Mouse (Mus musculus): Measurements from ENCODE around the gene Dynlt1a. TPM values are rescaled to one million over a fixed set of nuclear protein-coding genes. Genes with fewer than 3 reads are reported as not detected.

The Dynlt1a gene
- polyA plus RNA-seq (2014; fragmentation: Illumina TruSeq; extraction: RNeasy Lipid Tissue Mini Kit (QIAGEN cat#74804); ENCODE audit: low replicate concordance): 6.1 TPM

DNA sequence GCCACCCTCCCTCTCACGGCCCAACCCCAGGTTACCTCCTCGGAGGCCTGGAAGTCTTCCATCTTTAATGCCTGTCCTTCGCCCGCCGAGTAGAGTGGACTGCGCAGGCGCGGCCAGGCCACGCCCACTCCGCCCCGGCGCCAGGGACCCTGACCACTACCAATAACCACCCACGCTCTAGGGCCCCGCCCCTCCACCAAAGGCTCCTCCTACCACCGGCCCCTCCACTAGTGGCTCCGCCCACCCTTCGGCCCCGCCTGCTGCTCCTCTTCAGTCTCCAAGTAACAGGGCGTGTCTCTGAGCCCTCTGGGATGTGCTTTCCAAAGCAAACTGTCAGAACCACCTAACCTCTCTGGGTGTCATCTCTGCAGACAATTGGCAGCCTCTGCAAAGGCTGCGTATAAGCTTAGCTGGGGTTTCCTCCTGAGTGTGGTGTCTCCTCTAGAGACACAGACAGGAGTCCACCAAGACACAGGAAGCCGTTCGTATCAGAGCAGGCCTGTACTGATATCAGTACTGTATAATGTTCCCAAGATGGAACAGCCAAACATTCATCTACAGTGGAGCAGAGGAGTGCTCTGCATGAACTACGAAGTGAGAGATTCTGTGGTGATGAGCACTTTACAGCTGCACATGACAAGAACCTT is at the start of gene Dynlt1a:
Gene Dynlt1a (minus strand): TSS at position 162 of the 647 bp plus-strand sequence.

DNA sequence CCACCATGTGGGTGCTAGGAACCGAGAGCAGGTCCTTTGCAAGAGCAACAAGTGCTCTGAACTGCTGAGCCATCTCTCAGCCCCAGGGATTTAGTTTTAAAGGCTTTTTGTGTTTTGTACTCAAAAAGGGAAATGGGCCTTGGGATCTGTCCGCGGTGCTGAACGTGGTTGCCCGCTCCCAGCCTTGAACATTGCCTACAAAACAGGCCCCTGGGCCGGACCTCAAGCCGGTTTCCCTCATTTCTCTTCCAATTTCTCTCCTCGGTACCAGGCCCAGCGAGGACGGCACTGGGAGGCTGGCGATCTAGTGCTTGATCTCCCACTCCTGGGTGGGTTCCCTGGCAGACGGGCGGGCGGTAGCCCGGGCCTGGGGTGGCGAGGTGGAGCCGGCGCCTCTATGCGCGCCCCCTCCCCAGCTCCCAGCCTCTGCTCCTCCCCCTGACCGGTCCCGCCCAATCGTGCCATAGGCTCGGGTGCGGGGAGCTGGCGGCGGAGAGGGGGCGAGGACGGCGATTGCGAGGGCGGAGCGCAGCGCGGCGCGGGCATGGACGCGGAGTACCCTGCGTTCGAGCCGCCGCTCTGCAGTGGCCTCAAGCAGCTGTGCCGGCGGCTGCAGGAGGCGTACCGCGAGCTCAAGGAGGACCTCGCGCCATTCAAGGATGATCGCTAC is 60.8 kb downstream of the Dynlt1a start, which contains the start of gene Tmem181a:
Gene Tmem181a (plus strand): TSS at position 461 of the 670 bp plus-strand sequence.

Other genes with a start within 250 kb of the Dynlt1a start
- 2.9 TPM for gene Serac1, start 237.8 kb downstream of the Dynlt1a start, polyA plus RNA-seq (2014; fragmentation: Illumina TruSeq; extraction: RNeasy Lipid Tissue Mini Kit (QIAGEN cat#74804); ENCODE audit: low replicate concordance)
- 26.5 TPM for gene Gtf2h5, start 237.7 kb downstream of the Dynlt1a start, polyA plus RNA-seq (2014; fragmentation: Illumina TruSeq; extraction: RNeasy Lipid Tissue Mini Kit (QIAGEN cat#74804); ENCODE audit: low replicate concordance)
- 55.1 TPM for gene Tulp4, start 211.1 kb downstream of the Dynlt1a start, polyA plus RNA-seq (2014; fragmentation: Illumina TruSeq; extraction: RNeasy Lipid Tissue Mini Kit (QIAGEN cat#74804); ENCODE audit: low replicate concordance)
- 22.7 TPM for gene Tmem181a, start 60.6 kb downstream of the Dynlt1a start, polyA plus RNA-seq (2014; fragmentation: Illumina TruSeq; extraction: RNeasy Lipid Tissue Mini Kit (QIAGEN cat#74804); ENCODE audit: low replicate concordance)
- gene Dynlt1b, start 112.6 kb upstream of the Dynlt1a start, polyA plus RNA-seq (2014; fragmentation: Illumina TruSeq; extraction: RNeasy Lipid Tissue Mini Kit (QIAGEN cat#74804); ENCODE audit: low replicate concordance): 50.0 TPM

All from small intestine, adult 10 weeks (tissue).